10 mouse cellular contexts compared by ENCODE assay signal in genomic region chr2:163702431-163702830, GRCm38 (mm10). TPM values are rescaled to one million over a fixed set of nuclear protein-coding genes. Genes with fewer than 3 reads are reported as not detected.
DNase-seq lines count a peak whose midpoint lies in the region; ATAC-seq and TF ChIP-seq lines count a peak whose summit lies in the region.
"Had no signal": no experiment of that assay in that cellular context is flagged by ENCODE, and none has a peak within 500 bp of the region (broad histone marks: within the 10 kb centered on the region; RNA-seq: fewer than 3 reads in every experiment).

No protein-coding gene starts in this region.

- 75% methylated on average over 7 of the region's 7 CpGs for WGBS in kidney, embryonic 16.5 days
- 75% methylated on average over 7 of the region's 7 CpGs for WGBS in kidney, embryonic 14.5 days
- 65% methylated on average over 7 of the region's 7 CpGs for WGBS in limb, embryonic 13.5 days

- peak overlapping the region; percentile 65 for H3K27ac ChIP-seq in gastrocnemius, adult 2 months
- no peak overlapping the region for H3K27ac ChIP-seq in kidney, embryonic 16.5 days (ENCODE audit: low read length)
- no peak overlapping the region for H3K27ac ChIP-seq in kidney, embryonic 14.5 days (ENCODE audit: low read depth, low read length)
- 0 out of 2 replicates have a peak overlapping the region, but pooled peaks have one; percentile 28 for H3K27ac ChIP-seq in limb, embryonic 13.5 days

- 0 out of 2 replicates have a peak overlapping the region, but pooled peaks have one; percentile 31 for H3K9ac ChIP-seq in kidney, embryonic 16.5 days (replicated peaks; ENCODE audit: low read length)
- no peak overlapping the region for H3K9ac ChIP-seq in kidney, embryonic 14.5 days (ENCODE audit: low read depth, low read length)
- H3K9ac ChIP-seq in limb, embryonic 13.5 days, result peak overlapping the region; percentile 45; the same call in 1 of the 2 replicates

- ATAC-seq in kidney, embryonic 16.5 days (ENCODE audit: low FRiP score, low TSS enrichment), result no peak
- no peak for ATAC-seq in kidney, embryonic 14.5 days (ENCODE audit: low FRiP score, low TSS enrichment)
- ATAC-seq in limb, embryonic 13.5 days (ENCODE audit: low FRiP score, low read depth), result no peak
- ATAC-seq: inflammation-experienced regulatory T-cells, adult 6 months had no signal

- H3K36me3 ChIP-seq in kidney, embryonic 16.5 days (ENCODE audit: insufficient read depth, low read length), result peaks cover 3% of the 10 kb centered on the region
- H3K36me3 ChIP-seq in kidney, embryonic 14.5 days (ENCODE audit: control insufficient read depth, insufficient read depth, low read length), result 0 out of 2 replicates have a peak, but pooled peaks cover 6% of the 10 kb centered on the region
- H3K36me3 ChIP-seq in limb, embryonic 13.5 days, result no peaks in the 10 kb centered on the region

- peaks cover 20% of the 10 kb centered on the region for H3K4me1 ChIP-seq in kidney, embryonic 16.5 days (ENCODE audit: insufficient read depth, low read length)
- peaks cover 2% of the 10 kb centered on the region; the same call in 1 of the 2 replicates for H3K4me1 ChIP-seq in kidney, embryonic 14.5 days (ENCODE audit: control insufficient read depth, insufficient read depth, low read length)
- peaks cover 26% of the 10 kb centered on the region for H3K4me1 ChIP-seq in limb, embryonic 13.5 days

- no peak overlapping the region for H3K4me2 ChIP-seq in kidney, embryonic 16.5 days (replicated peaks; ENCODE audit: low read depth, low read length)
- H3K4me2 ChIP-seq in kidney, embryonic 14.5 days (replicated peaks; ENCODE audit: low read depth, low read length), result no peak overlapping the region
- H3K4me2 ChIP-seq in limb, embryonic 13.5 days (replicated peaks), result no peak overlapping the region

- TF ChIP-seq CTCF in gastrocnemius, adult 2 months (IDR thresholded peaks at IDR 0.05), result no peak

- H3K4me3 ChIP-seq in gastrocnemius, adult 2 months, result no peak overlapping the region
- no peak overlapping the region for H3K4me3 ChIP-seq in kidney, embryonic 16.5 days (ENCODE audit: low read length)
- no peak overlapping the region for H3K4me3 ChIP-seq in kidney, embryonic 14.5 days (ENCODE audit: low read length)
- no peak overlapping the region for H3K4me3 ChIP-seq in limb, embryonic 13.5 days
- H3K4me3 ChIP-seq: megakaryocyte, embryonic 14.5 days had no signal

- DNase-seq in gastrocnemius, adult 2 months, result no peak
- DNase-seq in gastrocnemius, postnatal 36 days, result no peak
- peak; percentile 65 for DNase-seq in A20 (ENCODE audit: low read depth, low spot score)
- DNase-seq in testis, postnatal 14 days (ENCODE audit: low spot score), result no peak
- DNase-seq in left cerebral cortex, postnatal 14 days (ENCODE audit: low spot score in 2 of 2), result no peak

- no peaks in the 10 kb centered on the region for H3K27me3 ChIP-seq in kidney, embryonic 16.5 days (ENCODE audit: insufficient read depth, low read length)
- H3K27me3 ChIP-seq in kidney, embryonic 14.5 days (ENCODE audit: control insufficient read depth, insufficient read depth, low read length), result no peaks in the 10 kb centered on the region
- no peaks in the 10 kb centered on the region for H3K27me3 ChIP-seq in limb, embryonic 13.5 days
- H3K27me3 ChIP-seq: megakaryocyte, embryonic 14.5 days had no signal

- intact Hi-C loops in gastrocnemius, adult 2 months (cut with DNase I), result no loop called here
- intact Hi-C loops in gastrocnemius, postnatal 36 days (cut with DNase I), result no loop called here
- intact Hi-C loops in left cerebral cortex, postnatal 14 days (cut with DNase I), result no loop called here

- H3K9me3 ChIP-seq in kidney, embryonic 16.5 days (ENCODE audit: low read length), result no peaks in the 10 kb centered on the region
- H3K9me3 ChIP-seq in kidney, embryonic 14.5 days (ENCODE audit: control insufficient read depth, low read length), result no peaks in the 10 kb centered on the region
- no peaks in the 10 kb centered on the region for H3K9me3 ChIP-seq in limb, embryonic 13.5 days
- H3K9me3 ChIP-seq: megakaryocyte, embryonic 14.5 days had no signal

RNA-seq across cellular contexts. Expression of gene Pkig, which starts 44.2 kb away (rescaled TPM):
- total RNA-seq in gastrocnemius, adult 2 months (2021), result 100 to 1,000 TPM in 1 of 2 experiments, 10 to 100 TPM in 1; 93.9 to 125 TPM
- 10 to 100 TPM; 80.1 to 98.9 TPM for total RNA-seq in gastrocnemius, postnatal 36 days (2021)
- 180 and 187 TPM in 2 replicates for polyA plus RNA-seq in kidney, embryonic 16.5 days (2015; fragmentation: Nextera tagmentation; extraction: Ambion mirVana)
- 187 and 203 TPM in 2 replicates for polyA plus RNA-seq in kidney, embryonic 14.5 days (2014; fragmentation: Nextera tagmentation; extraction: Ambion mirVana)
- polyA plus RNA-seq in limb, embryonic 13.5 days (2015; fragmentation: Nextera tagmentation; extraction: Ambion mirVana), result 131 and 134 TPM in 2 replicates
- 100 to 1,000 TPM; 101 to 114 TPM for total RNA-seq in left cerebral cortex, postnatal 14 days (2021)

RNA-seq across cellular contexts. Expression of gene Ada, which starts 47.6 kb away (rescaled TPM):
- under 1 TPM; 0.38 to 0.39 TPM for total RNA-seq in gastrocnemius, adult 2 months (2021)
- under 1 TPM; 0.25 to 0.79 TPM for total RNA-seq in gastrocnemius, postnatal 36 days (2021)
- 11.7 and 13.3 TPM in 2 replicates for polyA plus RNA-seq in kidney, embryonic 16.5 days (2015; fragmentation: Nextera tagmentation; extraction: Ambion mirVana)
- 9.7 and 10.1 TPM in 2 replicates for polyA plus RNA-seq in kidney, embryonic 14.5 days (2014; fragmentation: Nextera tagmentation; extraction: Ambion mirVana)
- 9.4 and 10.9 TPM in 2 replicates for polyA plus RNA-seq in limb, embryonic 13.5 days (2015; fragmentation: Nextera tagmentation; extraction: Ambion mirVana)
- 1 to 10 TPM in 1 of 2 experiments, under 1 TPM in 1; 0.94 to 2.0 TPM for total RNA-seq in left cerebral cortex, postnatal 14 days (2021)

RNA-seq across cellular contexts. Expression of gene Serinc3, which starts 57.5 kb away (rescaled TPM):
- 100 to 1,000 TPM; 118 to 147 TPM for total RNA-seq in gastrocnemius, adult 2 months (2021)
- 100 to 1,000 TPM; 101 to 136 TPM for total RNA-seq in gastrocnemius, postnatal 36 days (2021)
- polyA plus RNA-seq in kidney, embryonic 16.5 days (2015; fragmentation: Nextera tagmentation; extraction: Ambion mirVana), result 48.9 and 50.1 TPM in 2 replicates
- 35.4 and 43.0 TPM in 2 replicates for polyA plus RNA-seq in kidney, embryonic 14.5 days (2014; fragmentation: Nextera tagmentation; extraction: Ambion mirVana)
- polyA plus RNA-seq in limb, embryonic 13.5 days (2015; fragmentation: Nextera tagmentation; extraction: Ambion mirVana), result 27.8 and 31.2 TPM in 2 replicates
- total RNA-seq in left cerebral cortex, postnatal 14 days (2021), result 100 to 1,000 TPM; 221 to 248 TPM

Comparison
In these comparisons a context has a peak if more than half of its experiments do, and no peak if none do; other contexts are left out.
1. H3K27ac ChIP-seq: peak in gastrocnemius, adult 2 months (single experiment) and limb, embryonic 13.5 days (single experiment); none in kidney, embryonic 16.5 days (single experiment) and kidney, embryonic 14.5 days (single experiment).